Mouse (Mus musculus) midbrain, embryonic 14.5 days (tissue): ENCODE results near the gene Pcbp1. TPM values are rescaled to one million over a fixed set of nuclear protein-coding genes. Genes with fewer than 3 reads are reported as not detected.

Source experiments
- ATAC-seq: fragments of 200-750 bp; cut with Nextera tagmentation; 2 replicates; pipeline ENCODE4 v1.8.0; 2017; ENCODE audit warnings: moderate number of reproducible peaks, moderate library complexity; ENCODE audit not compliant: low FRiP score, low TSS enrichment
- DNase-seq: peaks from one replicate; pipeline ENCODE4 v3.0.0-alpha.2; 2015
- H3K27ac ChIP-seq: fragments of 300-500 bp; sonication (generic); replicated peaks from 2 replicates; pipeline ENCODE4 v1.5.1; 2014; ENCODE audit warnings: mild to moderate bottlenecking, low read depth, low read length, moderate library complexity
- H3K27me3 ChIP-seq: fragments of 300-500 bp; sonication (generic); 2 replicates; pipeline ENCODE4 v1.6.1; 2014; ENCODE audit warnings: low read length, control low read depth, mixed read lengths; ENCODE audit not compliant: control insufficient read depth, insufficient read depth
- H3K36me3 ChIP-seq: fragments of 300-500 bp; sonication (generic); 2 replicates; pipeline ENCODE4 v1.6.1; 2014; ENCODE audit warnings: low read length, control low read depth; ENCODE audit not compliant: control insufficient read depth, insufficient read depth
- H3K4me1 ChIP-seq: fragments of 300-500 bp; sonication (generic); 2 replicates; pipeline ENCODE4 v1.6.1; 2014; ENCODE audit warnings: mild to moderate bottlenecking, antibody characterized with exemption, low read length, control low read depth; ENCODE audit not compliant: control insufficient read depth, insufficient read depth
- H3K4me2 ChIP-seq: fragments of 300-500 bp; sonication (generic); 2 replicates; pipeline ENCODE4 v1.6.1; 2014; ENCODE audit warnings: mild to moderate bottlenecking, low read length, moderate library complexity
- H3K4me3 ChIP-seq: fragments of 300-500 bp; sonication (generic); replicated peaks from 2 replicates; pipeline ENCODE4 v1.5.1; 2014; ENCODE audit warnings: low read depth, low read length
- H3K9ac ChIP-seq: fragments of 300-500 bp; sonication (generic); replicated peaks from 2 replicates; pipeline ENCODE4 v1.6.1; 2014; ENCODE audit warnings: mild to moderate bottlenecking, low read length, moderate library complexity
- H3K9me3 ChIP-seq: fragments of 300-500 bp; sonication (generic); 2 replicates; pipeline ENCODE4 v1.6.1; 2016; ENCODE audit warnings: low read length, control low read depth, mixed read lengths; ENCODE audit not compliant: control insufficient read depth
- WGBS: fragments of 180-500 bp; shearing (Covaris S2); extraction: QIAGEN DNeasy Blood & Tissue Kit; methylation state at CpG from one replicate; pipeline ENCODE4 v1.1.7; 2014; 5-methylcytosine and 5-hydroxymethylcytosine counted together
- polyA plus RNA-seq: library from polyadenylated mRNA; unstranded; fragments of >200 nt; fragmentation: Nextera tagmentation; extraction: Ambion mirVana; gene quantifications from 2 replicates; pipeline ENCODE4 v1.2.1, GENCODE M21; 2014

Pcbp1 gene
- polyA plus RNA-seq, 1 experiment from 2014 or later, result 325 TPM

DNA sequence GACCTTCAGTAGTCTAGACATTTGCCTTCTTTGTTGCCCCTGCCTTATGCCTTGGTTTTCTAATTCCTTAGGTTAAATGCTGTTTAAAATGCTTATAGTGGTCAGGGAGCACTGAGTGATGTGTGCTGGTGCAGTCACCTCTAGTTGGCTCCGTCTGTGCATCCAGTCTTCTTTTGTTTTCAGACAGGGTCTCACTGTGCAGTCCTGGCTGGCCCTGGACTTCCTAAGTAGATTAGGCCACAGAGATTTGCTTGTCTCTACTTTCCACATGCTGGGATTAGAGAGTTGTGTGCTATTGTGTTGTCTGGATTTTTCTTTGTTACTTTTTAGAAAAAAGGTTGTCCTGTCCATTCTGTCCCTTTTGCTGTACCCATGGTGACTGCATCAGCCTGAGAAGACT, 24.5 kb upstream of the Pcbp1 start:
- H3K4me3 ChIP-seq, result no peak overlapping the region
- ATAC-seq (no peak), DNase-seq (no peak)
- no peaks in the 10 kb centered on the region for H3K4me1 ChIP-seq
- H3K9ac ChIP-seq, result no peak overlapping the region
- H3K27ac ChIP-seq, result no peak overlapping the region
- peaks cover 56% of the 10 kb centered on the region for H3K36me3 ChIP-seq
- no peak overlapping the region for H3K4me2 ChIP-seq
- H3K27me3 ChIP-seq, result no peaks in the 10 kb centered on the region
- 38% methylated on average over 1 of the region's 1 CpGs for WGBS
- H3K9me3 ChIP-seq, result no peaks in the 10 kb centered on the region

DNA sequence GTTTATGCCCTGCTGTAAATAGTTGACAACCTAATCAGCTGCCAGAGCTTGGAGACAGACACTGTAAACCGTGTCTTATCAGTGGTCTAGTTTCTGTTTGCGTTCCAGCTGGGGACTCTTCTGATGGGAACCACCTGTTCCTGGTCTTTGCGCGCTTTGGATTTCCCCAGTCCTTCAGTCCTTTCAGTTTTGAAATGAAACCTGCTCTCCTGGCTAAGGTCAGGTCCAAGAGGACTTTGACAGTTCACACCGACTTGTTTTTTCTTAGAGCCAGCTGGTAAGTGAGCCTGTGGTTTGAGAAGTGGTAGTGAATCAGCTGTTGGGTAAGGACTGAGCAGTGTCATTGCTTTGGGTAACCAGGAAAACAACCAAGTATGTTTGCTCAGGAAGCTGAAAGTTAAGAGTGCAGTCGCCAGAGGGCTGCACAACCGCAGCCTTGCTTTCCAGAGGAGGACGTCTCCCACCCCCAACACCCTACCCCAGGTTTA, 21.8 kb upstream of the Pcbp1 start:
- Histone ChIP-seq H3K9me3 (no peaks in the 10 kb centered on the region), H3K4me1 (no peaks in the 10 kb centered on the region), H3K27me3 (no peaks in the 10 kb centered on the region), H3K27ac (no peak overlapping the region), H3K4me2 (no peak overlapping the region), H3K9ac (no peak overlapping the region), H3K36me3 (peaks cover 64% of the 10 kb centered on the region), H3K4me3 (no peak overlapping the region)
- ATAC-seq, result no peak
- WGBS, result 89% methylated on average over 8 of the region's 8 CpGs
- no peak for DNase-seq

DNA sequence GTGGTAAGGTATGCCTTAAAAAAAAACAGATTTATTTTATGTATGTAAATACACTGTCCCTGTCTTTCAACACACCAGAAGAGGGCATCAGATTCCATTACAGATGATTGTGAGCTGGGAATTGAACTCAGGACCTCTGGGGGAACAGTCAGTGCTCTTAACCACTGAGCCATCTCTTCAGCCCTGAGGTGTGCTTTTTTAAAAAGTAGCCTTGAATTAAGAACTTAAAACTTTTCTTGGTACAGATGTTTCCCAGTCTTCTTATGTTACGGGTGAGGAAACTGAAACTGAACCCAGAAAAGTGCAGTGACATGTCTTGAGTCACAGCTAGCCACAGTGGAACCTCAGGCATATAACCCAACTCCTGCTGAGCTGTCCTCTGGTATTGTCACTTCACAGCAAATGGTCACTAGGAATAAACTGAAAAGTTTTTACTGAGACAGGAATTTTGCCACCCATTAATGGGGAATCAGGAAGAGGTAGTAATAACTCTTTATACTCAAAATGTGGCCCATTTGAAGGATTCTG, 21.2 kb upstream of the Pcbp1 start:
- 96% methylated on average over 1 of the region's 1 CpGs for WGBS
- Histone ChIP-seq H3K27me3 (no peaks in the 10 kb centered on the region), H3K27ac (no peak overlapping the region), H3K4me2 (no peak overlapping the region), H3K4me1 (no peaks in the 10 kb centered on the region), H3K4me3 (no peak overlapping the region), H3K9ac (no peak overlapping the region), H3K36me3 (peaks cover 67% of the 10 kb centered on the region), H3K9me3 (no peaks in the 10 kb centered on the region)
- ATAC-seq, result no peak
- DNase-seq, result no peak

DNA sequence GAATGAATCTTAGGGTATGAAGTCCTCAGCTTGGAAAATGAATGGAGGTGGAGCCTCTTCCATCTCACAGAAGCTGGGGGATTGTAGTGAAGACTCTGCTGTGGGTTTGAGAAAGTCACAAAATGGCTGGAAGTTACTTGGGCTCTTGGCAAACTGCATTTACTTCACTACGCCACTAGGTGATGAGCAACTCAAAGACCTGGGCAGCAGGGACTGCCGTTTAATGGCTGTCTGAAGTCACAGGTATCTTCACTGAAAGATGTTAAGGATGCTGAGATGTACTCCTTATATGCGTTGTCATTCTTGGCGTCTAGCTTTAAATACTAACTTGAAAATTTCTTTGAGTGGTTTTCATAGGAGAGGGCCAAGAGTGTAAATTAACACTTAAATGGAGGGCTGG, 19.1 kb upstream of the Pcbp1 start:
- 60% methylated on average over 4 of the region's 4 CpGs for WGBS
- H3K27ac ChIP-seq, result no peak overlapping the region
- H3K4me1 ChIP-seq, result no peaks in the 10 kb centered on the region
- H3K4me3 ChIP-seq, result no peak overlapping the region
- no peak overlapping the region for H3K9ac ChIP-seq
- H3K27me3 ChIP-seq, result no peaks in the 10 kb centered on the region
- DNase-seq (peak; percentile 75), ATAC-seq (no peak)
- no peak overlapping the region for H3K4me2 ChIP-seq
- H3K36me3 ChIP-seq, result peaks cover 67% of the 10 kb centered on the region
- H3K9me3 ChIP-seq, result no peaks in the 10 kb centered on the region

DNA sequence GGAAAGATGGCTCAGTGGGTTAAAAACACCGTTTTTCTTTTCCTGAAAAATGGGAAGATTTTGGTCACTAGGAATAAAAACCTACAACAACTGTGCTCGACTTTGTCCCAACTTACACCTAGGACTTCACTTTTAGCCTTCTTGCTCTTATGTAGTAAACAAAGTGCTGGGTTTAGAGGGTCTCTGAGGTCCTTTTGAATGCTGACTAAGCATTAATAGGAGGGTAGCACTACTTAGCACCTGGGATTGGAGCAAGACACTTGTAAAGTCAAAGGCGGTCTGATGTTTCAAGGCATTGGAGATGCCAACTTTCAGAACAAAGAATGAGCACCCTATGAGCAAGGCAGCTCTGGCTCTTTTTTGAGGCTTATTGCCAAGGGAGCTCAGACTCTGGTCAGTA, 17.7 kb upstream of the Pcbp1 start:
- Histone ChIP-seq H3K4me1 (no peaks in the 10 kb centered on the region), H3K36me3 (peaks cover 67% of the 10 kb centered on the region), H3K4me3 (no peak overlapping the region), H3K27ac (no peak overlapping the region), H3K9me3 (no peaks in the 10 kb centered on the region), H3K27me3 (no peaks in the 10 kb centered on the region), H3K4me2 (no peak overlapping the region), H3K9ac (no peak overlapping the region)
- DNase-seq, result no peak
- 92% methylated on average over 3 of the region's 3 CpGs for WGBS
- ATAC-seq, result no peak

DNA sequence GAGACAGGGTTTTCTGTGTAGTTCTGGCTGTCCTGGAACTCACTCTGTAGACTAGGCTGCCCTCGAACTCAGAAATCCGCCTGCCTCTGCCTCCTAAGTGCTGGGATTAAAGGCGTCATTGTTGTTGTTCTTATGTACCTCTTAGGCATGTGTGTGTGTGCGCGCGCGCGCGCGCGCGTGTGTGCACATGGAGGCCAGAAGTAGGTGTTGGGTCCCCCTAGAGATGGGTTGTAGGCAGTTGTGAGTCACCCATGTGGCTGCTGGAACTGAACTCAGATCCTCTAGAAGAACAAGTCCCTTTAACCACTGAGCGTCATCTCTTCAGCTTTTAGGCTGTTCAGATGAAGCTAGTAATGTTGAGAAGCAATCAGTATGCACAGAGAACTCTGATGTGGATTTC, 16.9 kb upstream of the Pcbp1 start:
- Histone ChIP-seq H3K9me3 (no peaks in the 10 kb centered on the region), H3K36me3 (peaks cover 70% of the 10 kb centered on the region), H3K27ac (no peak overlapping the region), H3K4me2 (no peak overlapping the region), H3K4me3 (no peak overlapping the region), H3K4me1 (no peaks in the 10 kb centered on the region), H3K9ac (no peak overlapping the region), H3K27me3 (no peaks in the 10 kb centered on the region)
- WGBS, result 98% methylated on average over 13 of the region's 13 CpGs
- ATAC-seq, result no peak
- no peak for DNase-seq

DNA sequence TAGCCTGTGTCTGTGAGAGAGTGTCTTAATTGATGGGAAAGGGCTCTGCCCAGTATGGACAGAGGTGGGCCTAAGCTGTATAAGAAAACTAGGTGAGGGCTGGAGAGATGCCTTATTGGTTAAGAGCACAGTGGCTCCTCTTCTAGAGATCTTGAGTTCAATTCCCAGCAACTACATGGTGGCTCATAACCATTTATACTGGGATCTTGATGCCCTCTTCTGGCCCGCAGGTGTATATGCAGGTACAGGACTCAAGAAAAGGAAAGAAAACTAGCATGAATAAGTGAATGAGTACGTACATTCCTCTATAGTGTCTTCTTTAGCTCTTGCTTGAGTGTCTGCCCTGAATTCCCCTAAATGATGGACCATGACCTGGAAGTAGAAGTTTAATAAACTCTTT, 15.5 kb upstream of the Pcbp1 start:
- Histone ChIP-seq H3K4me1 (no peaks in the 10 kb centered on the region), H3K36me3 (peaks cover 68% of the 10 kb centered on the region), H3K4me2 (no peak overlapping the region), H3K4me3 (no peak overlapping the region), H3K27me3 (no peaks in the 10 kb centered on the region), H3K9me3 (no peaks in the 10 kb centered on the region), H3K9ac (no peak overlapping the region), H3K27ac (no peak overlapping the region)
- 83% methylated on average over 2 of the region's 2 CpGs for WGBS
- DNase-seq (no peak), ATAC-seq (no peak)

DNA sequence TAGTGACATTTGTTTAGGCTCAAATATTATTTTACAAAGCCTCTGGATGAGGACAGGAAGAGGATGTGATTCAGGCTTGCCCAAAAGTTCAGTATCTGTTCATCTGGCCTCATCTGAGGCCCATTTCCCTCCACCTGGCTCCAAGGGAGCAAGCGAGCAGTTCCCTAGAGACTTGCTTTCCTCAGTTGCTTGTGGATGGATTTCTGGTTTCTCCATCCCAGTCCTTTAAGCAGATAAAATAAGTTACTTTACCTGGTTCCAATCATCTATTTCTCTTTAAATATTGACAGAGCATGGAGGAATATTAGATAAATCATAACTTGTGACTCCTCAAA, 2.3 kb upstream of the Pcbp1 start:
- no peak overlapping the region for H3K4me3 ChIP-seq
- H3K27me3 ChIP-seq, result no peaks in the 10 kb centered on the region
- H3K27ac ChIP-seq, result no peak overlapping the region
- DNase-seq, result peak; percentile 8
- no peaks in the 10 kb centered on the region for H3K9me3 ChIP-seq
- H3K4me2 ChIP-seq, result no peak overlapping the region
- no peak for ATAC-seq
- peaks cover 24% of the 10 kb centered on the region for H3K36me3 ChIP-seq
- no peak overlapping the region for H3K9ac ChIP-seq
- WGBS, result 81% methylated on average over 1 of the region's 1 CpGs
- H3K4me1 ChIP-seq, result peaks cover 10% of the 10 kb centered on the region

DNA sequence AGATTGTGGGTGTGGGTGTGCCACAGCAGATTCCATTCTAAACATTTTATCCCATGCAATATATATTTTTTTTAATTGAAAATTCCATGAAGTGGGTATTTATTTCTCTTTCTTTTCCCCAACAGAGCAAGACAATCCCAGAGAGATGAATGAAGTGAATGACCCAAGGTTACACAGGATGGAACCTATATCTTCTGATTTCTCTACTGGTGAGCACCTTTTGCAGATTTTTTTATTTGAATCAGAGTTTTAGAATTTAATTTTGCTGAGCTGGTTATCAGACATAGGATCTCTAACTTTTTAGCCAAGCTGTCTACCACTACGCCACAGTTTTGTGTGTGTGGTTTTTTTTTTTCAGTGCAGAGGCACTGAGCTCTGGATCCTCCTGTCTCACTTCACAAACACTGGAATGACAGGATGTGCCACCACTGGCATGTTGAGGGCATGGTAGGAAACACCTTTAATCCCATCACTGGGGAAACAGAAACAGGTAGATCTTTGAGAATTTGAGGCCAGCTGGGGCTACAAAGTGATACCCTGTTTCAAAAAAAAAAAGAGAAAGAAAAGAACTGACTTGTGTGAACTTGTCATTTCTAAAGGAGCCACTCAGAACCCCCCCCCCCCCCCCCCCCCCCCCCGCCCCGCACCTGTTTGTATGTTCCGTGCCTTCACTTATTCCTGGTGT, 1.8 kb upstream of the Pcbp1 start:
- DNase-seq (peak; percentile 5), ATAC-seq (no peak)
- Histone ChIP-seq H3K27me3 (no peaks in the 10 kb centered on the region), H3K4me3 (peak overlapping the region; percentile 98), H3K9me3 (no peaks in the 10 kb centered on the region), H3K4me1 (peaks cover 15% of the 10 kb centered on the region), H3K36me3 (peaks cover 19% of the 10 kb centered on the region), H3K4me2 (peak overlapping the region; percentile 79), H3K27ac (peak overlapping the region; percentile 100), H3K9ac (peak overlapping the region; percentile 100; the same call in 1 of the 2 replicates)
- 83% methylated on average over 2 of the region's 4 CpGs for WGBS
